ENCODE assay signal across 8 mouse cellular contexts in the genomic region with DNA sequence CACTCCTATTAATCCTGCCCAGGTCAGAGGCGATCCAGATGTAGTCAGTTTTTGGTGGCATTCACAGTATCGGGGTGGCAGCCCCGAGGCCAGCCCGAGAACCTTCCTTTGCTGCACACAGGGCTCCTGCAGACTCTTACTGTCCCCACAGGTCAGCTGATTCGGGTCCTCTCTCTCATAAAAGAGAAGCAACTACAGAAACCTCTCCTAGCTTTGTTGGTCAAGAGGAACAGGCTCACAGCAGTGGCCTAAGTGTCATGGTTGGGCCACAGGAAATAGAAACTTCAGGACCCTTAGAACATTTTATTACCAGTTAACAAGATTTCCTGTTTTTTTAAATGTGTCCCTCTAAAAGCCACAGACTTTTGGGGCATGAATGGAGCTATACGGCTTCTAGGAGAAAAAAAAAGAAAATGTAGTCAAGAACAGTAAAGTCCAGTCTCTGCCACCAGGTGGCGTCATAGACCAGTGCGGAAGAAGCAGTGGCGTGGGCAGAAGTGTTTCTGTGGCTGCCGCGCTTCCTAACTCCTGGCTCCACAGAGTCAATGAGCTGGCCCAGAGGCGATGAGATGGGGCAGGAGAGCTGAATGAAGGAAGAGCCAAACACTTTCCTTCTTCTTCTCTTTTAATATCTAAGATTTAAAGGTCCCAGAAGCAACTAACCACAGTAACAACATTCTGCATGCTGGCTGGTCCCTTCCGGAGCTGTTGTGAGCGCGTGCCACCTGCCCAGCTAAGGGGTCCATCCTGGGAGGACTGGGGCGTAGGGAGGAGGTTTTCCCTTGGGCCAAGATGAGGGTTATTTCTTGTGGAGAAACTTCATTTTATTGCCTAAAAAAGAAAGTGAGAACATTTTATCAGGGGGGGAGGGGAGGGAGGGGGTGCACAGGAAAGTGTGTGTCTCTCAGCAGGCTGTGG. TPM values are rescaled to one million over a fixed set of nuclear protein-coding genes. Genes with fewer than 3 reads are reported as not detected.
DNase-seq lines count a peak whose midpoint lies in the region; ATAC-seq and TF ChIP-seq lines count a peak whose summit lies in the region.

No protein-coding gene starts in this region.

- no peaks in the 10 kb centered on the region for H3K9me3 ChIP-seq in embryonic facial prominence, embryonic 11.5 days (replicated peaks; ENCODE audit: control insufficient read depth, low read length)
- H3K9me3 ChIP-seq in limb, embryonic 13.5 days: peaks cover 4% of the 10 kb centered on the region
- no peaks in the 10 kb centered on the region for H3K9me3 ChIP-seq in midbrain, embryonic 16.5 days (replicated peaks; ENCODE audit: control insufficient read depth, low read length, poor library complexity, severe bottlenecking)

- H3K36me3 ChIP-seq in embryonic facial prominence, embryonic 11.5 days (replicated peaks; ENCODE audit: control insufficient read depth, insufficient read depth, low read depth, low read length): peaks cover 3% of the 10 kb centered on the region; the same call in 1 of the 2 replicates
- no peaks in the 10 kb centered on the region for H3K36me3 ChIP-seq in kidney, adult 2 months (ENCODE audit: control insufficient read depth, insufficient read depth, low read length)
- H3K36me3 ChIP-seq in limb, embryonic 13.5 days: peaks cover 59% of the 10 kb centered on the region
- no peaks in the 10 kb centered on the region; the same call in 1 of the 2 replicates for H3K36me3 ChIP-seq in midbrain, embryonic 16.5 days (ENCODE audit: control insufficient read depth, insufficient read depth, low read length)

- WGBS in embryonic facial prominence, embryonic 11.5 days: 50% methylated on average over 16 of the region's 16 CpGs
- 45% methylated on average over 16 of the region's 16 CpGs for WGBS in kidney, adult 2 months
- WGBS in limb, embryonic 13.5 days: 52% methylated on average over 16 of the region's 16 CpGs
- 49% methylated on average over 16 of the region's 16 CpGs for WGBS in midbrain, embryonic 16.5 days

- no peaks in the 10 kb centered on the region for H3K4me1 ChIP-seq in embryonic facial prominence, embryonic 11.5 days (ENCODE audit: control insufficient read depth, insufficient read depth, low read length)
- no peaks in the 10 kb centered on the region for H3K4me1 ChIP-seq in kidney, adult 2 months (ENCODE audit: control insufficient read depth, insufficient read depth, low read length)
- peaks cover 10% of the 10 kb centered on the region for H3K4me1 ChIP-seq in limb, embryonic 13.5 days
- H3K4me1 ChIP-seq in midbrain, embryonic 16.5 days (ENCODE audit: control insufficient read depth, insufficient read depth, low read length): peaks cover 2% of the 10 kb centered on the region; the same call in 1 of the 2 replicates

- no peaks in the 10 kb centered on the region for H3K27me3 ChIP-seq in embryonic facial prominence, embryonic 11.5 days (ENCODE audit: control insufficient read depth, insufficient read depth, low read length)
- no peaks in the 10 kb centered on the region for H3K27me3 ChIP-seq in kidney, adult 2 months (replicated peaks; ENCODE audit: control insufficient read depth, insufficient read depth, low read length)
- H3K27me3 ChIP-seq in limb, embryonic 13.5 days: no peaks in the 10 kb centered on the region
- no peaks in the 10 kb centered on the region for H3K27me3 ChIP-seq in midbrain, embryonic 16.5 days (ENCODE audit: control insufficient read depth, insufficient read depth, low read depth, low read length)

- no peak overlapping the region for H3K27ac ChIP-seq in embryonic facial prominence, embryonic 11.5 days (replicated peaks; ENCODE audit: low read depth, low read length)
- no peak overlapping the region for H3K27ac ChIP-seq in kidney, adult 2 months (ENCODE audit: insufficient read depth, low read depth, low read length)
- no peak overlapping the region for H3K27ac ChIP-seq in limb, embryonic 13.5 days
- H3K27ac ChIP-seq in midbrain, embryonic 16.5 days (ENCODE audit: low read length): no peak overlapping the region

- no peak overlapping the region for H3K9ac ChIP-seq in embryonic facial prominence, embryonic 11.5 days (replicated peaks; ENCODE audit: low read length)
- no peak overlapping the region for H3K9ac ChIP-seq in limb, embryonic 13.5 days
- no peak overlapping the region for H3K9ac ChIP-seq in midbrain, embryonic 16.5 days (ENCODE audit: low read depth, low read length)

- peak; percentile 82 for DNase-seq in 416B (ENCODE audit: low read depth)
- DNase-seq in adrenal gland, postnatal 25 days: peak; percentile 83
- DNase-seq in embryonic facial prominence, embryonic 11.5 days (ENCODE audit: low spot score): peak; percentile 89
- DNase-seq in heart, adult 8-10 months (ENCODE audit: low spot score): peak; percentile 69
- peak; percentile 82 for DNase-seq in kidney, adult 2 months
- DNase-seq in spleen, adult 18-20 months: peak; percentile 42 to 79

- TF ChIP-seq POLR2A in kidney, adult 2 months (IDR thresholded peaks at IDR 0.05; ENCODE audit: low read depth, low read length): no peak

- no peak overlapping the region for H3K4me3 ChIP-seq in embryonic facial prominence, embryonic 11.5 days (ENCODE audit: low read depth, low read length)
- H3K4me3 ChIP-seq in kidney, adult 2 months (ENCODE audit: insufficient read depth, low read depth, low read length): no peak overlapping the region
- H3K4me3 ChIP-seq in limb, embryonic 13.5 days: no peak overlapping the region
- H3K4me3 ChIP-seq in midbrain, embryonic 16.5 days (ENCODE audit: low read depth, low read length): no peak overlapping the region

- no peak overlapping the region for H3K4me2 ChIP-seq in embryonic facial prominence, embryonic 11.5 days (ENCODE audit: low read depth, low read length)
- H3K4me2 ChIP-seq in limb, embryonic 13.5 days (replicated peaks): no peak overlapping the region
- H3K4me2 ChIP-seq in midbrain, embryonic 16.5 days (ENCODE audit: low read length): no peak overlapping the region

- 0 out of 2 replicates have a peak, but pooled peaks have one; percentile 56 for ATAC-seq in embryonic facial prominence, embryonic 11.5 days (replicated peaks; ENCODE audit: insufficient number of reproducible peaks, low FRiP score, low TSS enrichment, low read depth)
- ATAC-seq in limb, embryonic 13.5 days (ENCODE audit: low FRiP score, low read depth): peak; percentile 73; the same call in 1 of the 2 replicates
- peak; percentile 79; the same call in 1 of the 2 replicates for ATAC-seq in midbrain, embryonic 16.5 days

- TF ChIP-seq CTCF in kidney, adult 2 months (conservative IDR thresholded peaks at IDR 0.05; ENCODE audit: insufficient read depth, insufficient read length, low read depth, low read length): peak; percentile 80

RNA-seq across cellular contexts. Expression of gene Mkrn1, which starts 42.6 kb away (rescaled TPM):
- 70.6 and 103 TPM in 2 replicates for total RNA-seq in adrenal gland, postnatal 25 days (2021)
- 55.7 and 59.7 TPM in 2 replicates for polyA plus RNA-seq in embryonic facial prominence, embryonic 11.5 days (2014; fragmentation: Nextera tagmentation; extraction: Ambion mirVana)
- 10 to 100 TPM; 32.5 to 68.0 (median 39.8) TPM for total RNA-seq in heart, adult 8-10 months (2022)
- 31.0 and 34.5 TPM in 2 replicates for polyA plus RNA-seq in kidney, adult 2 months (2012; rRNA removed)
- polyA plus RNA-seq in limb, embryonic 13.5 days (2015; fragmentation: Nextera tagmentation; extraction: Ambion mirVana): 46.2 and 47.9 TPM in 2 replicates
- polyA plus RNA-seq in midbrain, embryonic 16.5 days (2015; fragmentation: Nextera tagmentation; extraction: Ambion mirVana): 258 and 268 TPM in 2 replicates
